Mouse (Mus musculus): ENCODE measurements around the gene Slc17a4. TPM values are rescaled to one million over a fixed set of nuclear protein-coding genes. Genes with fewer than 3 reads are reported as not detected.

The Slc17a4 gene
- polyA plus RNA-seq, 1 experiment from 2014 or later, result not detected

DNA sequence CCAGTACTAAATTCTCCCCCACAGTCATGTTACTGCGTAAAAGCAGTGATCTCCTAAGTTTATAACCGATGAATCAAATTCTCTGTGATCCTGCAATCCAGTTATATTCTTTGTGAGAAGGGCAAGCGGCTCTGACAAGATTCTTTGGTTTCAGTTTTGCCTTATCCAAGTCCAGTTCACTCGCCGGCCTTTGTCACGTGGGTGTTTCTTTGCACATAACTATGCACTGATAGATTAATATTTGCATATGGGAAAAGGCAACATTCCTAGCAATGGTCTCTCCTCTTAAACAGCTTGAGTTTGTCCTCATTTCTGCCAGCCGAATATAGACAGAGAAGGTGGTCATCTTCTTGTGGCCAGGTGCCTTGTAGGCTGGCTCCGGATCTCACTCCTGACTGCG lies 15.7 kb upstream of the Slc17a4 start:
- Histone ChIP-seq H3K36me3 (no peaks in the 10 kb centered on the region), H3K4me1 (peaks cover 7% of the 10 kb centered on the region; the same call in 1 of the 2 replicates), H3K4me3 (no peak overlapping the region), H3K27me3 (replicated peaks) (no peaks in the 10 kb centered on the region; the same call in 1 of the 2 replicates), H3K9ac (no peak overlapping the region), H3K9me3 (replicated peaks) (no peaks in the 10 kb centered on the region), H3K4me2 (no peak overlapping the region), H3K27ac (no peak overlapping the region)
- ATAC-seq, result no peak
- WGBS (ENCODE audit: insufficient replicate concordance), result 79% methylated on average over 9 of the region's 9 CpGs

DNA sequence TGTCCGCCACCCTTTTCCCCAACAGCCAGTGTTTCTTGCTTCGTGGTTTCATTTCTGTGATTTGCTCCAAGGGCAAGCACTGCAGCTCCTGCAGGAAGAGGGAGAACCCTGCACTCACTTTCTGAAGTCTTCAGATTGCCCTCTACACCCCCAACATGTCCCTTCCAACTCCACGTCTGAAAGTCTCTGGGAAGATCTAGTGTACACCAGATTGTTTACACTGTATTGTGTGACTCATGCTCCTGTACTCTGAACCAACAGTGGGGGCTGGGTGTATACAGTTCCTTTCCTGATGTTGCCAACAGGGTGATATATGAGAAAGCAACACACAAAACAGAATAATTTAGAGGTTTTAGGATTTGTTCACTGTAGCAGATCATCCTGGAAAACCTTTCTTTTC lies 13.8 kb upstream of the Slc17a4 start:
- WGBS (ENCODE audit: insufficient replicate concordance), result 53% methylated on average over 3 of the region's 3 CpGs
- peak overlapping the region; percentile 15; the same call in 1 of the 2 replicates for H3K4me2 ChIP-seq
- peaks cover 7% of the 10 kb centered on the region; the same call in 1 of the 2 replicates for H3K4me1 ChIP-seq
- no peaks in the 10 kb centered on the region for H3K36me3 ChIP-seq
- no peak overlapping the region for H3K4me3 ChIP-seq
- H3K27me3 ChIP-seq (replicated peaks), result no peaks in the 10 kb centered on the region; the same call in 1 of the 2 replicates
- ATAC-seq, result no peak
- no peak overlapping the region for H3K27ac ChIP-seq
- no peaks in the 10 kb centered on the region for H3K9me3 ChIP-seq (replicated peaks)
- no peak overlapping the region for H3K9ac ChIP-seq

DNA sequence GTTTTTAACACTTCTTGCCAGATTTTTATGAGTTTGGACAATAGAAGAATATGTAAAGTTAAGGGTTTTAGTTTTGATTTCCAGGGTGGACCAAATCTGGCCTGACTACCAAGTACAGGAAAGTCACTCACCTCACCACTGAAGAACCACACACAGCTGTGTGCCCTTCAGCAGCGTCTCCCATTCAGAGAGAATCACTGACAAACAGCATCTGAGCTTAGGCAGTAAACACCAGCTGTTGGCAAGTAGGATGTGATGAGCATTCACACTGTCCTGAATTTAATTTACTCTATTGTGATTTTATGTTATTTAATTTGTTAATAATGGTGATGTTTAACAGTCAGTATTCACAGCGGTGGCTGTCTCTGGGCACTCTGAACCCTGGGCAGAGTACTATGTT lies 11.0 kb upstream of the Slc17a4 start:
- Histone ChIP-seq H3K27me3 (replicated peaks) (no peaks in the 10 kb centered on the region; the same call in 1 of the 2 replicates), H3K36me3 (no peaks in the 10 kb centered on the region), H3K4me1 (peaks cover 7% of the 10 kb centered on the region; the same call in 1 of the 2 replicates), H3K4me3 (no peak overlapping the region), H3K9me3 (replicated peaks) (no peaks in the 10 kb centered on the region), H3K9ac (no peak overlapping the region), H3K4me2 (no peak overlapping the region), H3K27ac (no peak overlapping the region)
- no peak for ATAC-seq
- 57% methylated on average over 2 of the region's 2 CpGs for WGBS (ENCODE audit: insufficient replicate concordance)

DNA sequence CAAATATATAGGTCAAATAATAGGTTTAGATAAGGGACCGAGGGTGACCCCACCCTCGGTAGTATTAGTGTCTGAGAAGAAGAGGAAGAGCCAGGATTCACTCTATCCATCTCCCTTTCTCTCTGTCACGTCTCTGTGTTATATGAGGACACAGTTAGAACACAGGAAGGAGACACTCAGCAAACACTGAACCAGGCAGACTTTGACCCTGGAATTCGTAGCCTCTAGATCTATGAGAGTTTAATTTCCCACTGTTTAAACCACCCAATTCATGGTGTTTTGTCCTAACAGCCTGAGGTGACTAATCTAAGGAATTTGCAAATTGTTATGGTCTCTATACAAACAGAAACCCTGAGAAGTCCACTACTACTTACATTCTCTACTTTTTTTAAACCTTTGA lies 2.9 kb upstream of the Slc17a4 start:
- Histone ChIP-seq H3K4me3 (no peak overlapping the region), H3K27ac (no peak overlapping the region), H3K36me3 (no peaks in the 10 kb centered on the region), H3K9me3 (replicated peaks) (no peaks in the 10 kb centered on the region), H3K27me3 (replicated peaks) (no peaks in the 10 kb centered on the region), H3K9ac (no peak overlapping the region), H3K4me1 (peaks cover 33% of the 10 kb centered on the region), H3K4me2 (no peak overlapping the region)
- WGBS (ENCODE audit: insufficient replicate concordance), result 25% methylated on average over 4 of the region's 4 CpGs
- ATAC-seq, result no peak

DNA sequence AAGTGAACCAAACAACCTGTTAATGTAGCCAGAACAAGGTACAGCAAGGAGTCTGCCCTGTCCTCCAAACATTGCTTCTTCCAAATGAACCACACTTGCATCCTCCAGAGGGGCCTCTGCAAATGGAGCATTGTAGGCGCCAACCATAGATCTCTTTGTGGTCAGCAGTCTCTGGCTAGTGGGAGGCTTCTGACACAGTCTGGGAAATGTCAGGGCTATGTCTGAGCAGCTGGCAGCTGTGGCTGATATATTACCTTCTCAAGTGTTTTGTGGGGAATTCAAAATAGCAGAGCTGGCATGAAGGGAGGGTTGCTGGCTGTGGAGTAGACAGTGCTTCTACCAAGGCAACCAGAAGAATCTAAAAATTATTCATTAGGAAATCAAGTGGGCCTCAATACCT lies 1.3 kb upstream of the Slc17a4 start:
- no peak for ATAC-seq
- Histone ChIP-seq H3K27ac (no peak overlapping the region), H3K36me3 (no peaks in the 10 kb centered on the region), H3K4me2 (no peak overlapping the region), H3K9ac (no peak overlapping the region), H3K9me3 (replicated peaks) (no peaks in the 10 kb centered on the region), H3K4me3 (no peak overlapping the region), H3K4me1 (peaks cover 33% of the 10 kb centered on the region), H3K27me3 (replicated peaks) (no peaks in the 10 kb centered on the region)
- 56% methylated on average over 1 of the region's 1 CpGs for WGBS (ENCODE audit: insufficient replicate concordance)

DNA sequence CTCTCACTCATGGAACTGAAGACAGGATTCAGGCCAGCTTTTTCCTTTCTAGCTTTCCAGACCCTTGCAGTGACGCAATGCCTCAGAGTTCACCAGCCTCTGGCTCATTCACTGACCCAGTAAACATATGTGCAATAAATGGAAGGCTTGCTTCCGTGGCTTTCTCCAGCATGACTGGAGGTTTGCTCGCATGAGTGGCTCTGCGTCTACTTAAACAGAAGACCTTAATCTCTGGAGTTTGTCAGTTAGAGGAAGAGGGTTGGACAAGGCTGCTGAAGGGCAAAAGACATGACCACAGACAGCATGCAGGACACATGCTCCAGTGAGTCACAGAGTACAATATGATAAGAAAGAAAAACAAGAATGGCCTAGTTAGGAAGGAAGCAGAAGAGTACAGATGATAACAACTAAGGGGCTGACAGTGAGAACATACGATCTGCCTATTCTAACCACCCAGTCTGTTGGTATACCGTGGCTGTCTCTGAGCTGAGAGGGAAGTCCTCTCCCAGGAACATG lies 960 bp downstream of the Slc17a4 start:
- H3K9me3 ChIP-seq (replicated peaks), result no peaks in the 10 kb centered on the region
- no peaks in the 10 kb centered on the region for H3K36me3 ChIP-seq
- H3K4me2 ChIP-seq, result no peak overlapping the region
- H3K9ac ChIP-seq, result no peak overlapping the region
- 10% methylated on average over 6 of the region's 6 CpGs for WGBS (ENCODE audit: insufficient replicate concordance)
- H3K27ac ChIP-seq, result peak overlapping the region; percentile 71
- H3K4me1 ChIP-seq, result peaks cover 49% of the 10 kb centered on the region
- ATAC-seq, result peak; percentile 81
- no peak overlapping the region for H3K4me3 ChIP-seq
- no peaks in the 10 kb centered on the region for H3K27me3 ChIP-seq (replicated peaks)

DNA sequence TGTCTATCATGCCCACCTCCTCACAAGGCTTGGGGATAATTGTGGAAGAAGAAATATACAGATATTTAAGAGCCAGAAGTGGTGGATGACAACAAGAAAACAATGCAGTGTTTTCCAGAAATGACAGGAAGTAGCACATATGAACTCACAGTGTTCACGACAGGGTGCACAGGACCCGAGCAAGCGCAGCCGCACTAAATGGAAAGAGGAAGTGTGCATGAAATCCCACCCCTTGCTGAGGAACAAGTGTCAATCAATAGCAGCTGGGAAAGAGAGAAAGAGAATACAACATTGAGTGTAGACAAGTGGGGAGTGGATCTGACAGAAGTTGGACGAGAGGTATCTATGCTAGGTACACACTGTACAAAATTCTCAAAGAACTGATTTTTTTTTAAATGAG lies 3.5 kb downstream of the Slc17a4 start:
- no peak for ATAC-seq
- peaks cover 49% of the 10 kb centered on the region for H3K4me1 ChIP-seq
- H3K36me3 ChIP-seq, result no peaks in the 10 kb centered on the region
- H3K27ac ChIP-seq, result no peak overlapping the region
- 30% methylated on average over 5 of the region's 5 CpGs for WGBS (ENCODE audit: insufficient replicate concordance)
- no peak overlapping the region for H3K4me3 ChIP-seq
- H3K27me3 ChIP-seq (replicated peaks), result no peaks in the 10 kb centered on the region
- H3K9me3 ChIP-seq (replicated peaks), result no peaks in the 10 kb centered on the region
- H3K4me2 ChIP-seq, result no peak overlapping the region
- no peak overlapping the region for H3K9ac ChIP-seq

DNA sequence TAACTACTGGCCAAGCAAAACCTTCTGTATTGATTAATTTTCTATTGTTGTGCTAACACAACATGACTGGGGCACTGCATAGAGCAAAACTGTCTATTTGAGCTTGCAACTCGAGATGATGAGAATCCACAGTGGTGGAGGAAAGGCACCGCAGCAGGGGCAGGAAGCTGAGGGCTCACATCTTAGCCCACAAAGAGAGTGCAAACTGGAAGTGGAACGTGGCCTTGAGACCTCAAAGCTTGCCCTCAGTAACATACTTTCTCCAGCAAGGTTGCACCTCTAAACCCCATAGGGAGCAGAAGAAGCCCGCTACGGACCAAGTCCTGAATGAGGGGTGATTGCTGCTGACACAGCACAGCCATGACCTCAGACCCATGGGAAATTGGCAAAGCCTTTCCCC lies 4.7 kb downstream of the Slc17a4 start:
- H3K9me3 ChIP-seq (replicated peaks), result no peaks in the 10 kb centered on the region
- no peak overlapping the region for H3K27ac ChIP-seq
- no peak for ATAC-seq
- H3K9ac ChIP-seq, result no peak overlapping the region
- WGBS (ENCODE audit: insufficient replicate concordance), result 47% methylated on average over 5 of the region's 5 CpGs
- H3K4me1 ChIP-seq, result peaks cover 41% of the 10 kb centered on the region
- H3K4me3 ChIP-seq, result no peak overlapping the region
- H3K27me3 ChIP-seq (replicated peaks), result no peaks in the 10 kb centered on the region; the same call in 1 of the 2 replicates
- no peaks in the 10 kb centered on the region for H3K36me3 ChIP-seq
- H3K4me2 ChIP-seq, result no peak overlapping the region

DNA sequence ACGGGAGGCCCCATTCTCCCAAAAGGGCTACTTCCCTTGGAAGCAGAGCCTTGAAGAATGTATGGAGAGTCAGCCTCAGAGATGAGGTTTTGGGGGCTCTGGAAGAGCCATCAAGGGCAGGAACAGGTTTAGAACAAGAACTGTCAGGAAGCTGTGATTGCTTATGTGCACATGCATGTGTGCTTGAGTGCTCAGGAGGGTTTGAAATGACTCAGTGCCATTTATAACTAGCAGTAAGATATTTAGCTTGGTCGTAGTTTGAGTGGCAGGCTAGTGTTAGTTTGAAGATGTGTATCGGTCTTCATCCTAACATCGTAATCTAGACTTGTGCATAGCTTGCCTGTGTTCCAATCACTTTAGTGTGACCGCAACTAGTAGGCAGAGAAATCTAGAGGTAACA lies 7.9 kb downstream of the Slc17a4 start:
- H3K27me3 ChIP-seq (replicated peaks), result no peaks in the 10 kb centered on the region; the same call in 1 of the 2 replicates
- no peaks in the 10 kb centered on the region for H3K9me3 ChIP-seq (replicated peaks)
- no peak overlapping the region for H3K4me3 ChIP-seq
- no peak for ATAC-seq
- no peak overlapping the region for H3K27ac ChIP-seq
- H3K9ac ChIP-seq, result no peak overlapping the region
- 85% methylated on average over 5 of the region's 5 CpGs for WGBS (ENCODE audit: insufficient replicate concordance)
- peaks cover 16% of the 10 kb centered on the region; the same call in 1 of the 2 replicates for H3K4me1 ChIP-seq
- no peak overlapping the region for H3K4me2 ChIP-seq
- H3K36me3 ChIP-seq, result no peaks in the 10 kb centered on the region

DNA sequence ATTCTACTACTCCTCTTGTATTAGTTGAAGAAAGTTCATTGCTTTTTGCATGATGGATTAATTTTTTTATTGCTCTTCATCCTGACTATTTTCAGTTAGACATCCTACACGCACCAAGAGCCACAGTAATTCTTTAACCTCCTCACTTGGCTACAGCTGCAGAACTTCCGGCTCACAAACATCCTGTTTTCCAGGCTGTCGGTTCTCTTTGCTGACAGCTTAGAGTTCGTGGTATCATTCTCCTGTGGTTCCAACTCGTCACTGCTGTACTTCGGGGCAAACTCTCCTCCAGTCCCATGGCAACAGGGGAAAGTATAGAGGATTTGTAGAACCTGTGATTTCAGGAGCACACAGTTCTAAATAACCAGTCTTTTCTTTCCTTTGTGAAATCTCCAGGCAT lies 16.6 kb downstream of the Slc17a4 start:
- WGBS (ENCODE audit: insufficient replicate concordance), result 24% methylated on average over 6 of the region's 6 CpGs
- H3K27ac ChIP-seq, result no peak overlapping the region
- no peak overlapping the region for H3K4me2 ChIP-seq
- ATAC-seq, result no peak
- no peak overlapping the region for H3K9ac ChIP-seq
- no peaks in the 10 kb centered on the region for H3K27me3 ChIP-seq (replicated peaks)
- H3K9me3 ChIP-seq (replicated peaks), result no peaks in the 10 kb centered on the region
- H3K4me3 ChIP-seq, result no peak overlapping the region
- H3K36me3 ChIP-seq, result no peaks in the 10 kb centered on the region
- 0 out of 2 replicates have a peak, but pooled peaks cover 1% of the 10 kb centered on the region for H3K4me1 ChIP-seq

DNA sequence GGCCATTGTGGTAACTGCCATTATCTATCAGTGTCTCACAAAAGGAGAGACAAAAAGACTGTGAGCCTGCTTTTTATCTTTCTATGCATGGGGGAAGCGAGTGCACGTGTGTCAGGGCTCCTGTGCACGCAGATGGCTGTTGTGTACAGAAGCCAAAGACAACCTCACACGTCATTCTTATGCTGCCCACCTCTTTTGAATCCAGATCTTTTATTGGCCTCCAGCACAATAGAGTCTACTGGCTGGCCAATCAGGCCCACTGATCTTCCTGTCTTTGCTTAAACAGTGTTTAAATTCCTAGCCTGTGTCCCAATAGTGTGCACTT lies 21.6 kb downstream of the Slc17a4 start:
- no peak for ATAC-seq
- Histone ChIP-seq H3K27ac (no peak overlapping the region), H3K4me1 (0 out of 2 replicates have a peak, but pooled peaks cover 9% of the 10 kb centered on the region), H3K4me2 (no peak overlapping the region), H3K9me3 (replicated peaks) (no peaks in the 10 kb centered on the region), H3K4me3 (no peak overlapping the region), H3K27me3 (replicated peaks) (no peaks in the 10 kb centered on the region), H3K9ac (no peak overlapping the region), H3K36me3 (no peaks in the 10 kb centered on the region)
- 19% methylated on average over 4 of the region's 4 CpGs for WGBS (ENCODE audit: insufficient replicate concordance)

DNA sequence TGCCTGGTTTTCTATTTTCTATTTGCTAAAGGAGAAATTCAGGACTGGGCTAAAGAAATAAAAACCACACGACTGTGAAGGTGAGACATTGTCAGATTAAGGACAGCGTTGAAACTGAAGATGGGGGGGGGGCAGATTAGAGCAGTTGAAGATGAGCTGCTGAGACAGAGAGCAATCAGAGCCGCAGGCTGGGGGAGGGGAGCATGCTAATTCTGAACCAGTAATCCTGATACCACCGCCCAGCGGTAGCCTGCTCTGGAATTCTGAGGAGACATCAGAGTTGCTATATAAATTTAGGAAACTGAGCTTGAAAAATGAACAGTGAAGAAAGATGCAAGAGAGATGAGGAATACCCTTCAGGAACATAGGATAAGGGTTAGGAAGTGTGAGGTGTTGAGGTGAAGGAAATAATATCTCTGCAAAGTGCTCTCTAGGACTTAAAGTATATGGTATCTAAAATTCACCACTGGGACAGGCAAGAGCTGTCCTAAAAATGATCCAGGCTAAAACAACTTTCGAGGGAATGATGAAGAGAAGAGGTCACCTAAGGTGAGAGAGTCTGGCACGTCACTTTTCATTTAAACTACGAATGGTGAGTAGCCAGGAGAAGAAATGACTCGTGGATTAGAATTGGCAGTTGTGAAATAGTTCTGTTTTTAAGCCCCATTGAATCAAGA lies 22.1 kb downstream of the Slc17a4 start:
- Histone ChIP-seq H3K9ac (no peak overlapping the region), H3K4me3 (no peak overlapping the region), H3K36me3 (no peaks in the 10 kb centered on the region), H3K4me2 (no peak overlapping the region), H3K4me1 (0 out of 2 replicates have a peak, but pooled peaks cover 9% of the 10 kb centered on the region), H3K9me3 (replicated peaks) (no peaks in the 10 kb centered on the region), H3K27ac (no peak overlapping the region), H3K27me3 (replicated peaks) (no peaks in the 10 kb centered on the region)
- 34% methylated on average over 9 of the region's 9 CpGs for WGBS (ENCODE audit: insufficient replicate concordance)
- no peak for ATAC-seq

Measured in liver, embryonic 12.5 days (tissue).